In genomic region chr8:105727397-105728124, GRCm38 (mm10) we compare ENCODE assay signal across 9 mouse cellular contexts. TPM values are rescaled to one million over a fixed set of nuclear protein-coding genes. Genes with fewer than 3 reads are reported as not detected.
DNase-seq lines count a peak whose midpoint lies in the region; ATAC-seq and TF ChIP-seq lines count a peak whose summit lies in the region.
"Had no signal": no experiment of that assay in that cellular context is flagged by ENCODE, and none has a peak within 500 bp of the region (broad histone marks: within the 10 kb centered on the region; RNA-seq: fewer than 3 reads in every experiment).

No protein-coding gene starts in this region.

- H3K4me3 ChIP-seq in left cerebral cortex, adult 2 months: no peak overlapping the region
- no peak overlapping the region for H3K4me3 ChIP-seq in kidney, embryonic 15.5 days (replicated peaks)
- H3K4me3 ChIP-seq: limb, embryonic 13.5 days had no signal

- no peak for DNase-seq in left cerebral cortex, adult 2 months (ENCODE audit: extremely low spot score in 1 of 2, low spot score in 2 of 2)
- DNase-seq in left cerebral cortex, adult 18-20 months (ENCODE audit: low spot score in 2 of 2): no peak
- peak; percentile 65 for DNase-seq in lung, postnatal 14 days
- DNase-seq in testis, postnatal 14 days (ENCODE audit: low spot score): no peak
- no peak for DNase-seq in layer of hippocampus, postnatal 10 days (ENCODE audit: low spot score in 2 of 2)
- no peak for DNase-seq in layer of hippocampus, postnatal 14 days (ENCODE audit: low spot score in 2 of 2)

- peaks cover 4% of the 10 kb centered on the region for H3K4me1 ChIP-seq in kidney, embryonic 15.5 days
- H3K4me1 ChIP-seq: limb, embryonic 13.5 days had no signal

- WGBS in kidney, embryonic 15.5 days: 79% methylated on average over 18 of the region's 18 CpGs

- no peaks in the 10 kb centered on the region for H3K27me3 ChIP-seq in kidney, embryonic 15.5 days
- H3K27me3 ChIP-seq: limb, embryonic 13.5 days had no signal

- peak; percentile 55 for ATAC-seq in erythroid progenitor cell, adult 5-6 weeks (replicated peaks; ENCODE audit: low FRiP score, poor library complexity, severe bottlenecking)
- ATAC-seq in kidney, embryonic 15.5 days (replicated peaks; ENCODE audit: low FRiP score): peak; percentile 49; the same call in 1 of the 2 replicates

- no peak for TF ChIP-seq CTCF in left cerebral cortex, adult 2 months (IDR thresholded peaks at IDR 0.05)

- H3K9ac ChIP-seq in kidney, embryonic 15.5 days: no peak overlapping the region
- H3K9ac ChIP-seq: limb, embryonic 13.5 days had no signal

- H3K36me3 ChIP-seq in kidney, embryonic 15.5 days: peaks cover 30% of the 10 kb centered on the region

- intact Hi-C loops in left cerebral cortex, adult 2 months (cut with DNase I): no loop called here

- no peak overlapping the region for H3K4me2 ChIP-seq in kidney, embryonic 15.5 days
- H3K4me2 ChIP-seq: limb, embryonic 13.5 days had no signal

- peak overlapping the region; percentile 29 for H3K27ac ChIP-seq in left cerebral cortex, adult 2 months
- peak overlapping the region; percentile 37 for H3K27ac ChIP-seq in kidney, embryonic 15.5 days
- H3K27ac ChIP-seq: limb, embryonic 13.5 days had no signal

- H3K9me3 ChIP-seq in kidney, embryonic 15.5 days (replicated peaks): no peaks in the 10 kb centered on the region
- H3K9me3 ChIP-seq: limb, embryonic 13.5 days had no signal

RNA-seq across cellular contexts. Expression of gene Enkd1, which starts 19.6 kb away (rescaled TPM):
- total RNA-seq in left cerebral cortex, adult 2 months (2021): 10 to 100 TPM in 1 of 2 experiments, 1 to 10 TPM in 1; 9.6 to 10.6 TPM
- total RNA-seq in left cerebral cortex, adult 18-20 months (2021): 10 to 100 TPM in 1 of 2 experiments, 1 to 10 TPM in 1; 9.5 to 11.2 TPM
- total RNA-seq in erythroid progenitor cell, adult 5-6 weeks (2015; ENCODE audit: low replicate concordance): 2.9 and 5.4 TPM in 2 replicates
- total RNA-seq in erythroid progenitor cell, adult 5-6 weeks (2017; ENCODE audit: low replicate concordance): 0.15 and 3.7 TPM in 2 replicates
- polyA plus RNA-seq in kidney, embryonic 15.5 days (2015; fragmentation: Nextera tagmentation; extraction: Ambion mirVana): 28.8 and 31.0 TPM in 2 replicates
- 10 to 100 TPM; 11.3 to 13.2 TPM for total RNA-seq in layer of hippocampus, postnatal 10 days (2021)
- total RNA-seq in layer of hippocampus, postnatal 14 days (2021): 1 to 10 TPM; 8.6 to 9.0 TPM

RNA-seq across cellular contexts. Expression of gene 4933405L10Rik, which starts 20.1 kb away (rescaled TPM):
- under 1 TPM in 1 of 2 experiments, not detected in 1; 0.29 TPM for total RNA-seq in left cerebral cortex, adult 2 months (2021)
- total RNA-seq in left cerebral cortex, adult 18-20 months (2021): under 1 TPM in 1 of 2 experiments, not detected in 1; 0.49 TPM
- total RNA-seq in erythroid progenitor cell, adult 5-6 weeks (2015; ENCODE audit: low replicate concordance): not detected in 2 replicates
- total RNA-seq in erythroid progenitor cell, adult 5-6 weeks (2017; ENCODE audit: low replicate concordance): not detected in 2 replicates
- 0.26 TPM in 1 of 2 replicates, not detected in the other for polyA plus RNA-seq in kidney, embryonic 15.5 days (2015; fragmentation: Nextera tagmentation; extraction: Ambion mirVana)
- total RNA-seq in layer of hippocampus, postnatal 10 days (2021): not detected
- total RNA-seq in layer of hippocampus, postnatal 14 days (2021): not detected
- polyA plus RNA-seq: limb, embryonic 13.5 days had no signal

RNA-seq across cellular contexts. Expression of gene Pard6a, which starts 26.6 kb away (rescaled TPM):
- total RNA-seq in left cerebral cortex, adult 2 months (2021): 10 to 100 TPM; 43.0 to 47.2 TPM
- total RNA-seq in left cerebral cortex, adult 18-20 months (2021): 10 to 100 TPM; 41.2 to 46.1 TPM
- total RNA-seq in erythroid progenitor cell, adult 5-6 weeks (2015; ENCODE audit: low replicate concordance): 1.7 and 3.6 TPM in 2 replicates
- 2.7 TPM in 1 of 2 replicates, not detected in the other for total RNA-seq in erythroid progenitor cell, adult 5-6 weeks (2017; ENCODE audit: low replicate concordance)
- polyA plus RNA-seq in kidney, embryonic 15.5 days (2015; fragmentation: Nextera tagmentation; extraction: Ambion mirVana): 16.9 and 18.0 TPM in 2 replicates
- total RNA-seq in layer of hippocampus, postnatal 10 days (2021): 10 to 100 TPM; 38.6 to 39.7 TPM
- total RNA-seq in layer of hippocampus, postnatal 14 days (2021): 10 to 100 TPM; 36.8 to 38.4 TPM

RNA-seq across cellular contexts. Expression of gene Acd, which starts 26.7 kb away (rescaled TPM):
- 10 to 100 TPM; 51.7 to 56.6 TPM for total RNA-seq in left cerebral cortex, adult 2 months (2021)
- 10 to 100 TPM; 53.7 to 57.3 TPM for total RNA-seq in left cerebral cortex, adult 18-20 months (2021)
- total RNA-seq in erythroid progenitor cell, adult 5-6 weeks (2015; ENCODE audit: low replicate concordance): 10.9 and 22.0 TPM in 2 replicates
- total RNA-seq in erythroid progenitor cell, adult 5-6 weeks (2017; ENCODE audit: low replicate concordance): 1.7 and 9.7 TPM in 2 replicates
- 55.3 and 67.2 TPM in 2 replicates for polyA plus RNA-seq in kidney, embryonic 15.5 days (2015; fragmentation: Nextera tagmentation; extraction: Ambion mirVana)
- total RNA-seq in layer of hippocampus, postnatal 10 days (2021): 10 to 100 TPM; 45.4 to 49.4 TPM
- 10 to 100 TPM; 42.8 to 43.5 TPM for total RNA-seq in layer of hippocampus, postnatal 14 days (2021)

RNA-seq across cellular contexts. Expression of gene Gfod2, which starts 30.9 kb away (rescaled TPM):
- 10 to 100 TPM; 21.0 to 26.0 TPM for total RNA-seq in left cerebral cortex, adult 2 months (2021)
- 10 to 100 TPM; 23.4 to 23.5 TPM for total RNA-seq in left cerebral cortex, adult 18-20 months (2021)
- total RNA-seq in erythroid progenitor cell, adult 5-6 weeks (2015; ENCODE audit: low replicate concordance): not detected in 2 replicates
- 0.51 TPM in 1 of 2 replicates, not detected in the other for total RNA-seq in erythroid progenitor cell, adult 5-6 weeks (2017; ENCODE audit: low replicate concordance)
- 21.2 and 23.7 TPM in 2 replicates for polyA plus RNA-seq in kidney, embryonic 15.5 days (2015; fragmentation: Nextera tagmentation; extraction: Ambion mirVana)
- total RNA-seq in layer of hippocampus, postnatal 10 days (2021): 10 to 100 TPM; 25.2 to 30.7 TPM
- total RNA-seq in layer of hippocampus, postnatal 14 days (2021): 10 to 100 TPM; 21.5 to 26.7 TPM

Comparison
In these comparisons a context has a peak if more than half of its experiments do, and no peak if none do; other contexts are left out.
1. RNA of gene Pard6a, which starts 26.6 kb away (total RNA-seq): 43.0 to 47.2 TPM in left cerebral cortex, adult 2 months, 41.2 to 46.1 TPM in left cerebral cortex, adult 18-20 months, 38.6 to 39.7 TPM in layer of hippocampus, postnatal 10 days and 36.8 to 38.4 TPM in layer of hippocampus, postnatal 14 days; 1.7 to 3.6 TPM in erythroid progenitor cell, adult 5-6 weeks; every median in the first group is over 4 times any median in the second.